Mouse (Mus musculus): ENCODE data around the gene Fes. TPM values are rescaled to one million over a fixed set of nuclear protein-coding genes. Genes with fewer than 3 reads are reported as not detected.

Fes gene
- polyA plus RNA-seq, 1 experiment from 2014 or later, result 3.2 TPM

DNA sequence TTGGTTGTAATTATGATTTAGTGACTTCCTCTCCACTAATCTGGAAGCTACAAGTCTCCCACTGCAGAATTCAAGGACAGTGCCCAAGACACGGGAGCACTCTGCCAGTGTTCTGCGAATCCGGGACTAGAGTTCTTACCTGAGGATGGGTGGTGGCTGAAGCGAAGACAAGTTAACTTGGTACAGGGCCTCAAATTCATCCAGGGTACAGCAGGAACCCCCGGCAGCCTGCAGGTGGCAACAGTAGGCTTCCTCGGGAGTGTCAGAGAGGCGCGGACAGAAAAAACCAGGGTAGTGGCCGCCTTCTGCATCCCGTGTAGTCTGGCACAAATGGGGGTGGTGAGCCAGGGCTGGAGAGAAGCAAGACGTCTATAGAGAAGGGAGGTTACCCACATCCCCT is 47.0 kb downstream of the Fes start, which contains the start of gene Unc45a:
Unc45a (minus strand) TSS at position 213 of the 400 bp plus-strand sequence.
- H3K9ac ChIP-seq (replicated peaks; ENCODE audit: low read length), result peak within 1 kb of the TSS; percentile 78
- peak; percentile 81 for DNase-seq
- peak within 1 kb of the TSS; percentile 58 for H3K4me3 ChIP-seq (replicated peaks; ENCODE audit: low read depth, low read length)
- peak; percentile 60 for ATAC-seq (ENCODE audit: low FRiP score, low TSS enrichment)
- no peaks in the 10 kb centered on the region for H3K9me3 ChIP-seq (ENCODE audit: control insufficient read depth, low read length)
- H3K4me1 ChIP-seq (ENCODE audit: control insufficient read depth, insufficient read depth, low read length), result peaks cover 35% of the 10 kb centered on the region
- peaks cover 15% of the 10 kb centered on the region for H3K36me3 ChIP-seq (ENCODE audit: control insufficient read depth, insufficient read depth, low read length)
- peak within 1 kb of the TSS; percentile 88 for H3K4me2 ChIP-seq (ENCODE audit: low read length)
- H3K27me3 ChIP-seq (ENCODE audit: control insufficient read depth, insufficient read depth, low read length), result no peaks in the 10 kb centered on the region
- peak within 1 kb of the TSS; percentile 91 for H3K27ac ChIP-seq (replicated peaks; ENCODE audit: low read depth, low read length)
- 4% methylated on average over 11 of the region's 11 CpGs for WGBS

GRCm38 (mm10) chr7:80339793-80340628 is 47.7 kb downstream of the Fes start:
- ATAC-seq (ENCODE audit: low FRiP score, low TSS enrichment) (peak; percentile 95), DNase-seq (peak; percentile 99)
- WGBS, result under 1% methylated on average over 45 of the region's 45 CpGs
- H3K27ac ChIP-seq (replicated peaks; ENCODE audit: low read depth, low read length), result peak overlapping the region; percentile 91
- peaks cover 35% of the 10 kb centered on the region for H3K4me1 ChIP-seq (ENCODE audit: control insufficient read depth, insufficient read depth, low read length)
- H3K27me3 ChIP-seq (ENCODE audit: control insufficient read depth, insufficient read depth, low read length), result no peaks in the 10 kb centered on the region
- peak overlapping the region; percentile 58 for H3K4me3 ChIP-seq (replicated peaks; ENCODE audit: low read depth, low read length)
- no peaks in the 10 kb centered on the region for H3K9me3 ChIP-seq (ENCODE audit: control insufficient read depth, low read length)
- H3K36me3 ChIP-seq (ENCODE audit: control insufficient read depth, insufficient read depth, low read length), result peaks cover 23% of the 10 kb centered on the region
- peak overlapping the region; percentile 78 for H3K9ac ChIP-seq (replicated peaks; ENCODE audit: low read length)
- peak overlapping the region; percentile 88 for H3K4me2 ChIP-seq (ENCODE audit: low read length)

DNA sequence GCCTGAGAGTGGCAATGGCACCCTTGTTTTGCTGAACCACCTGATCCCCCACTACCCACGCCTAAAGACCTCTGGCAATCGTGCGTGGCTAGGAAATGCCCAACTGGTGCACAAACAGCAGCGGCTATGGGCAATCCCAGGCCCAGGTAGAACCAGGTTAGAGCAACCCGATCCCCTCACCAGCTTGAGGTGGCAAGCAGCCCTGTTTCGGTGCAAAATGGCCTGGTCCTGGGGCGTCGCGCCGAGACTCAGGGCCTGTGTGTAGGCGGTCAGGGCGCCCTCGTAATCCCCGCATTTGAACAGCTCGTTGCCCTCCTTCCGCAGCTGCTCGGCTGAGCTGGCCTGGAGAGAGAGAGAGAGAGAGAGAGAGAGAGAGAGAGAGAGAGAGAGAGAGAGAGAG is 48.4 kb downstream of the Fes start:
- ATAC-seq (ENCODE audit: low FRiP score, low TSS enrichment) (no peak), DNase-seq (peak; percentile 62)
- WGBS, result 8% methylated on average over 17 of the region's 17 CpGs
- peak overlapping the region; percentile 76 for H3K27ac ChIP-seq (replicated peaks; ENCODE audit: low read depth, low read length)
- peaks cover 35% of the 10 kb centered on the region for H3K4me1 ChIP-seq (ENCODE audit: control insufficient read depth, insufficient read depth, low read length)
- H3K36me3 ChIP-seq (ENCODE audit: control insufficient read depth, insufficient read depth, low read length), result peaks cover 29% of the 10 kb centered on the region
- peak overlapping the region; percentile 78 for H3K9ac ChIP-seq (replicated peaks; ENCODE audit: low read length)
- H3K4me2 ChIP-seq (ENCODE audit: low read length), result peak overlapping the region; percentile 88
- no peaks in the 10 kb centered on the region for H3K9me3 ChIP-seq (ENCODE audit: control insufficient read depth, low read length)
- H3K27me3 ChIP-seq (ENCODE audit: control insufficient read depth, insufficient read depth, low read length), result no peaks in the 10 kb centered on the region
- peak overlapping the region; percentile 58 for H3K4me3 ChIP-seq (replicated peaks; ENCODE audit: low read depth, low read length)

- H3K36me3 ChIP-seq (ENCODE audit: control insufficient read depth, insufficient read depth, low read length), result peaks cover 54% of the 10 kb centered on the region
- H3K9ac ChIP-seq (replicated peaks; ENCODE audit: low read length), result no peak overlapping the region
- no peak overlapping the region for H3K4me3 ChIP-seq (replicated peaks; ENCODE audit: low read depth, low read length)
- H3K27me3 ChIP-seq (ENCODE audit: control insufficient read depth, insufficient read depth, low read length), result no peaks in the 10 kb centered on the region
- DNase-seq, result no peak
- H3K9me3 ChIP-seq (ENCODE audit: control insufficient read depth, low read length), result no peaks in the 10 kb centered on the region
- no peak for ATAC-seq (ENCODE audit: low FRiP score, low TSS enrichment)
- H3K4me1 ChIP-seq (ENCODE audit: control insufficient read depth, insufficient read depth, low read length), result peaks cover 21% of the 10 kb centered on the region
- no peak overlapping the region for H3K27ac ChIP-seq (replicated peaks; ENCODE audit: low read depth, low read length)
- H3K4me2 ChIP-seq (ENCODE audit: low read length), result 0 out of 2 replicates have a peak overlapping the region, but pooled peaks have one; percentile 9
- 92% methylated on average over 3 of the region's 3 CpGs for WGBS
Measured at GRCm38 (mm10) chr7:80336932-80337331, 50.8 kb downstream of the Fes start.

GRCm38 (mm10) chr7:80334848-80335247 is 52.9 kb downstream of the Fes start:
- no peak overlapping the region for H3K4me2 ChIP-seq (ENCODE audit: low read length)
- no peak overlapping the region for H3K9ac ChIP-seq (replicated peaks; ENCODE audit: low read length)
- no peaks in the 10 kb centered on the region for H3K27me3 ChIP-seq (ENCODE audit: control insufficient read depth, insufficient read depth, low read length)
- peaks cover 74% of the 10 kb centered on the region for H3K36me3 ChIP-seq (ENCODE audit: control insufficient read depth, insufficient read depth, low read length)
- H3K4me1 ChIP-seq (ENCODE audit: control insufficient read depth, insufficient read depth, low read length), result peaks cover 12% of the 10 kb centered on the region
- ATAC-seq (ENCODE audit: low FRiP score, low TSS enrichment), result no peak
- H3K4me3 ChIP-seq (replicated peaks; ENCODE audit: low read depth, low read length), result no peak overlapping the region
- no peak for DNase-seq
- H3K9me3 ChIP-seq (ENCODE audit: control insufficient read depth, low read length), result no peaks in the 10 kb centered on the region
- 95% methylated on average over 4 of the region's 4 CpGs for WGBS
- H3K27ac ChIP-seq (replicated peaks; ENCODE audit: low read depth, low read length), result no peak overlapping the region

DNA sequence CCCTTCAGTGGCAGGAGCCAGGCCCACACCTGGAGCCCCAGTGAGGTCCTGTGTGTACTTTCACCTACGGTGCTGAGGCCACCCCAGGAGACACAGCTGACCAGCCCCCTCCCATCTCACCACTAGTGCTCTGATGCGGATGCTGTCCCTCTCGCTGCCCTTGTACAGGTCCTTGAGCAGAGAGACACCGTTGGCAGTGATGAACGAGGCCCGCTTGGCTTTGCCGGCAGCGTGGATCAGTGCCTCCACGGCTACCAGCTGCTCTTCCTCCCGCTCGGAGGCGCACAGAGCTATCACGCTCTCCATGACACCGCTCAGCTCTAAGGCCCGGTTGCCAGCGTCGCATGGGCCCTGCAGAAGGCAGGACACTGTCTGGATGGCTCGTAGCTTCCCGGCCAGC is 56.3 kb downstream of the Fes start:
- no peak for DNase-seq
- Histone ChIP-seq H3K27me3 (ENCODE audit: control insufficient read depth, insufficient read depth, low read length) (no peaks in the 10 kb centered on the region), H3K9ac (replicated peaks; ENCODE audit: low read length) (no peak overlapping the region), H3K4me2 (ENCODE audit: low read length) (no peak overlapping the region), H3K4me3 (replicated peaks; ENCODE audit: low read depth, low read length) (no peak overlapping the region), H3K27ac (replicated peaks; ENCODE audit: low read depth, low read length) (no peak overlapping the region), H3K36me3 (ENCODE audit: control insufficient read depth, insufficient read depth, low read length) (peaks cover 100% of the 10 kb centered on the region), H3K4me1 (ENCODE audit: control insufficient read depth, insufficient read depth, low read length) (no peaks in the 10 kb centered on the region), H3K9me3 (ENCODE audit: control insufficient read depth, low read length) (no peaks in the 10 kb centered on the region)
- WGBS, result 98% methylated on average over 19 of the region's 19 CpGs
- no peak for ATAC-seq (ENCODE audit: low FRiP score, low TSS enrichment)

GRCm38 (mm10) chr7:80330278-80330677 is 57.5 kb downstream of the Fes start:
- H3K27ac ChIP-seq (replicated peaks; ENCODE audit: low read depth, low read length), result no peak overlapping the region
- DNase-seq (no peak), ATAC-seq (ENCODE audit: low FRiP score, low TSS enrichment) (no peak)
- no peaks in the 10 kb centered on the region for H3K9me3 ChIP-seq (ENCODE audit: control insufficient read depth, low read length)
- peaks cover 100% of the 10 kb centered on the region for H3K36me3 ChIP-seq (ENCODE audit: control insufficient read depth, insufficient read depth, low read length)
- 91% methylated on average over 8 of the region's 8 CpGs for WGBS
- H3K9ac ChIP-seq (replicated peaks; ENCODE audit: low read length), result no peak overlapping the region
- no peaks in the 10 kb centered on the region for H3K27me3 ChIP-seq (ENCODE audit: control insufficient read depth, insufficient read depth, low read length)
- no peak overlapping the region for H3K4me2 ChIP-seq (ENCODE audit: low read length)
- no peak overlapping the region for H3K4me3 ChIP-seq (replicated peaks; ENCODE audit: low read depth, low read length)
- no peaks in the 10 kb centered on the region for H3K4me1 ChIP-seq (ENCODE audit: control insufficient read depth, insufficient read depth, low read length)

Measured in midbrain, embryonic 14.5 days (tissue).